Mouse (Mus musculus) hindbrain, embryonic 13.5 days (tissue): Measurements from ENCODE around the gene Tprg. TPM values are rescaled to one million over a fixed set of nuclear protein-coding genes. Genes with fewer than 3 reads are reported as not detected.

ENCODE experiments used
- ATAC-seq: fragments of 200-750 bp; cut with Nextera tagmentation; 2 replicates; pipeline ENCODE4 v1.8.0; 2017; ENCODE audit warnings: moderate TSS enrichment; ENCODE audit not compliant: low FRiP score
- H3K27ac ChIP-seq: fragments of 300-500 bp; sonication (generic); 2 replicates; pipeline ENCODE4 v1.5.1; 2015; ENCODE audit warnings: inconsistent platforms, mild to moderate bottlenecking, moderate library complexity
- H3K27me3 ChIP-seq: fragments of 300-500 bp; sonication (generic); 2 replicates; pipeline ENCODE4 v1.6.1; 2015; ENCODE audit warnings: mild to moderate bottlenecking, inconsistent platforms
- H3K36me3 ChIP-seq: fragments of 300-500 bp; sonication (generic); 2 replicates; pipeline ENCODE4 v1.6.1; 2015; ENCODE audit warnings: mild to moderate bottlenecking, inconsistent platforms
- H3K4me1 ChIP-seq: fragments of 300-500 bp; sonication (generic); replicated peaks from 2 replicates; pipeline ENCODE4 v1.6.1; 2015; ENCODE audit warnings: inconsistent platforms
- H3K4me2 ChIP-seq: fragments of 300-500 bp; sonication (generic); 2 replicates; pipeline ENCODE4 v1.6.1; 2015; ENCODE audit warnings: inconsistent platforms, mild to moderate bottlenecking, moderate library complexity
- H3K4me3 ChIP-seq: fragments of 300-500 bp; sonication (generic); 2 replicates; pipeline ENCODE4 v1.5.1; 2015; ENCODE audit warnings: mild to moderate bottlenecking, inconsistent platforms
- H3K9ac ChIP-seq: fragments of 300-500 bp; sonication (generic); 2 replicates; pipeline ENCODE4 v1.6.1; 2015; ENCODE audit warnings: mild to moderate bottlenecking, inconsistent platforms
- H3K9me3 ChIP-seq: fragments of 300-500 bp; sonication (generic); 2 replicates; pipeline ENCODE4 v1.6.1; 2016; ENCODE audit warnings: inconsistent platforms
- WGBS: fragments of 180-500 bp; shearing (Covaris S2); methylation state at CpG from one replicate; pipeline ENCODE4 v1.1.7; 2015; 5-methylcytosine and 5-hydroxymethylcytosine counted together
- polyA plus RNA-seq: library from polyadenylated mRNA; unstranded; fragments of >200 nt; fragmentation: Nextera tagmentation; extraction: Ambion mirVana; gene quantifications from 2 replicates; pipeline ENCODE4 v1.2.1, GENCODE M21; 2015

The Tprg gene
- polyA plus RNA-seq, 1 experiment from 2014 or later, result not detected

DNA sequence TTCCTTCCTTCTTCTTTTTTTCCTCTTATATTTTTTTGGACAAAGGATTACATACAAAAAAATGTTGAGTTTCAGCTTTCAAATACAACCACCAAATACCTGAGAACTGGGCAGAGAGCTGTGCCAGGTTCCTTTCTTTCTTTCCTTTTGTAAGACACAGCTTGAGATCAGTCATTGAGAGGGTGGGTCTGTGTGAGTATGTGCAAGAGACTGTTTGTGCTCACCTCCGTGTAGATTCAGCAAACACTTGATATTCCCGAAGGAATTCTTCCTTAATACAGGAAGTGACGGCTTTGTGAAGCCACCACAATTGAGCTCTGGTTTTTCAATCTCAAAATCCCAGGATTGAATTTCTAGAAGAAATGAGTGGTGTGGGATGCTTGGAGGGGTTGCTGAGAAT is 124.7 kb downstream of the Tprg start:
- H3K9me3 ChIP-seq, result no peaks in the 10 kb centered on the region
- no peaks in the 10 kb centered on the region for H3K36me3 ChIP-seq
- H3K9ac ChIP-seq, result no peak overlapping the region
- 77% methylated on average over 3 of the region's 3 CpGs for WGBS
- H3K4me2 ChIP-seq, result no peak overlapping the region
- H3K27me3 ChIP-seq, result no peaks in the 10 kb centered on the region
- no peak for ATAC-seq
- no peak overlapping the region for H3K27ac ChIP-seq
- no peak overlapping the region for H3K4me3 ChIP-seq
- H3K4me1 ChIP-seq, result peaks cover 11% of the 10 kb centered on the region

DNA sequence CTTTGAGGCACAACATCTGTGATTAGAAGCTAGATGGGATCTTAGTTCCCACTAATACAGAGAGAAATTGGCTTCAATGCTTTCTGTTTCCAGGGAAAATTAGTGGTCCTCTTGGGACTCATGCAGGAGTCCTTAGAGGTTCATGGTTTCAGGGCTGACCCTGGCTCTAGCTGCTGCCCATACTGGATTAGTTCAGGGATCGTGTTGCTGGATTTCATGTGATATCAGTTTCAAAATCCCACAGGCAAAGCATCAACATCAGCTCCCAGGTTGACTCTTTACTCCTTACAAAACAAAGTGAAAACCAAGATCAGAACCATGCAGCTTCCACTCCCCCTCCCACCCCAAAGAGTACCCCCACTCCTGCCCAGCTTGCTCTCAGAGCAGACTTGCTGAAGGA is 127.3 kb downstream of the Tprg start:
- no peak overlapping the region for H3K27ac ChIP-seq
- H3K4me1 ChIP-seq, result no peaks in the 10 kb centered on the region
- no peak overlapping the region for H3K4me3 ChIP-seq
- WGBS, result 78% methylated on average over 1 of the region's 1 CpGs
- H3K27me3 ChIP-seq, result no peaks in the 10 kb centered on the region
- no peak overlapping the region for H3K9ac ChIP-seq
- no peak for ATAC-seq
- no peak overlapping the region for H3K4me2 ChIP-seq
- no peaks in the 10 kb centered on the region for H3K36me3 ChIP-seq
- H3K9me3 ChIP-seq, result no peaks in the 10 kb centered on the region

DNA sequence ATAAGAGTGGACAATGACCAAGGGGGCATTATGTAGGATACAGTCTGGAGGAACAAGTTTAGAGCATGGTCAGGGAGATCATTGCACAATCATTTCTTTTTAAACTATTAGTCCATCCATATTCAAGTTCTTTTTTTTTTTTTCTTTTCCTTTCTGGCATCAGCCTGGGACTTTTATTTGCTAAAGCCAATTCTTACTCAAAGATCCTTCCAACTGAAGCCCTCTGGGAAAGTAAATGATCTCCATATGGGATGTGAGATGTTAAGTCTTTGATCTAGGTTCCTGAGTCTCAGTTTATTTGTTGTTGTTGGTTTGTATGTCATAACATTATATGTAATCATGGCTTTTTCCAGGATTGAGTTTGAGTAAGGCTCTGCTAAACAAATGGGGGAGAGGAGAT is 128.6 kb downstream of the Tprg start:
- ATAC-seq, result no peak
- no peak overlapping the region for H3K9ac ChIP-seq
- no peak overlapping the region for H3K27ac ChIP-seq
- no peaks in the 10 kb centered on the region for H3K4me1 ChIP-seq
- H3K36me3 ChIP-seq, result no peaks in the 10 kb centered on the region
- no peak overlapping the region for H3K4me3 ChIP-seq
- H3K27me3 ChIP-seq, result no peaks in the 10 kb centered on the region
- H3K9me3 ChIP-seq, result no peaks in the 10 kb centered on the region
- H3K4me2 ChIP-seq, result no peak overlapping the region

DNA sequence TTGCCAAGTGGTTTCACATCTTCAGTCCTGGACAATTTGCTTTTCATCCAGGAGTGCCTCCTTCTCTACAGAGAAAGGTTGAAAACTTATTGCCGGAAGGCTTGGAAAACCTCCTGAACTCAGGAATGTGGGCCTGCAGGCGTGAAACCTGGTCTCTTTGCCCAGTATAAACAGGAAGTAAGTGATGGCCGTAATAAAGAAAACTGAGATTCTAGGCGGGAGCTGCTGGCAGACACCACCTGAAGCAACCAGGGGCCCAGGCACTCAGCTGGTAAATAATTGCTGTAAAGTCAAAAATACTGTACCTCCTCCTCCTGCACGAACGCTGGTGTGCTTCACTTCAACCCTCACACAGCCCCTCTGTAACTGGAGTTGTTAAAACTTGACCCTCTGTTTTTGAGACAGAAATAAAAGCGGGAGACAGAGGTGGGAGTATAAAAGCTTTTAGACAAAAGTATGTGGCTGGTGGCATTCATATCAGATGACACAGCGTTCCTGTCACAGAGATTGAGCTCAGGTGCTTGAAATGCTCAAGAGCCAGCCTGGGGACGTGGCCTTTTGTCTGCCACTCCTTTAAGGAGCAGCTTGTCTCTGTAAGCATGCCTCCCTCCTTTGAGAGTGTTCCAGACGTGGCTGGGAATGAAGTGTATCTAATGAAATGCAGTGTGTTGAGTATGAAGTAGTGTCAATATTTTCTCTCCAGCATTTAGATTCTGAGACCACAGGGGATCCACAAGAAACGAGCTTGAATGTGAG is 131.4 kb downstream of the Tprg start:
- ATAC-seq, result no peak
- no peak overlapping the region for H3K9ac ChIP-seq
- no peaks in the 10 kb centered on the region for H3K4me1 ChIP-seq
- H3K4me3 ChIP-seq, result no peak overlapping the region
- H3K36me3 ChIP-seq, result no peaks in the 10 kb centered on the region
- whole genome bisulfite sequencing, result 61% methylated on average over 11 of the region's 11 CpGs
- no peaks in the 10 kb centered on the region for H3K27me3 ChIP-seq
- no peaks in the 10 kb centered on the region for H3K9me3 ChIP-seq
- no peak overlapping the region for H3K4me2 ChIP-seq
- no peak overlapping the region for H3K27ac ChIP-seq

DNA sequence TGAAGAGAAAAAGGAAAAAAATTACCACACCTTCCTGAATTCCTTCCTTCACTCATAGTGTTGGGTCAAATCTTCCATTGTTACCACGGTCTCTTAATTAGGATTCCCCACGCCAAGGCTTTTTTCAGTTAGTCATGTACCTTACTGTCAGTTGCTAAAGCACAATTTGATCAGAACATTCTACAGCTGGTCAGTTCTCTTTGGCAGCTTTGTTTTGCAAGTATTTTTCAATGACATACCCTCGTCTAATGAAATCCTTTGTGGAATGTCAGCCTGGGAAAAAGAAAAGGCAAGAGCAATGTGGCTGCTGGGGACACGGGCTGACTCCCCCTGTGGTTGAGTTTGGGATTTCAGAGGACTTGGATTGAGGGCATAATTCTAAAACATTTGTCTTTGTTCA is 136.4 kb downstream of the Tprg start:
- Histone ChIP-seq H3K9me3 (no peaks in the 10 kb centered on the region), H3K4me2 (no peak overlapping the region), H3K36me3 (no peaks in the 10 kb centered on the region), H3K27me3 (no peaks in the 10 kb centered on the region), H3K27ac (no peak overlapping the region), H3K9ac (no peak overlapping the region), H3K4me1 (no peaks in the 10 kb centered on the region; the same call in 1 of the 2 replicates), H3K4me3 (no peak overlapping the region)
- no peak for ATAC-seq
- WGBS, result 60% methylated on average over 4 of the region's 4 CpGs

DNA sequence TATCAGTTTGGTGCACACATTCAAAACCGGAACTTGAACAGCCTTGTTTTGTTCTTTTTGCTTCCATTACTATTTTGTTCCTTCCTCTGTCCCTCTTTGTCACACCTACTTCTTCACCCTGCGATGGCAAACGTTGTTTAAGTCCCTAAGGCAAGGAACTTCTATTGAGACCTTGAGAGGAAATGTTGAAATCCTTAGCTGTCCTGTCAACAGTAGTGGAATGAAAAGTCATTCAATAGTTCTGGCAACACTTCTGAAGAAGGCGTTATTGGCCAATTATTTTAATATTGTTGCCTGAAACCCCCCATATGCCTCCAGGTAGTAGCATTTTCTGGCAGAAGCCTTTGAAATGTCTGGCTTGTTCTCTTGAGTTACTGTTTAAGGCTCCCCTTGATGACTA is 137.4 kb downstream of the Tprg start:
- H3K4me2 ChIP-seq, result no peak overlapping the region
- WGBS, result 86% methylated on average over 4 of the region's 4 CpGs
- no peaks in the 10 kb centered on the region; the same call in 1 of the 2 replicates for H3K4me1 ChIP-seq
- H3K4me3 ChIP-seq, result no peak overlapping the region
- ATAC-seq, result no peak
- no peak overlapping the region for H3K27ac ChIP-seq
- no peaks in the 10 kb centered on the region for H3K9me3 ChIP-seq
- H3K27me3 ChIP-seq, result no peaks in the 10 kb centered on the region
- no peak overlapping the region for H3K9ac ChIP-seq
- no peaks in the 10 kb centered on the region for H3K36me3 ChIP-seq

DNA sequence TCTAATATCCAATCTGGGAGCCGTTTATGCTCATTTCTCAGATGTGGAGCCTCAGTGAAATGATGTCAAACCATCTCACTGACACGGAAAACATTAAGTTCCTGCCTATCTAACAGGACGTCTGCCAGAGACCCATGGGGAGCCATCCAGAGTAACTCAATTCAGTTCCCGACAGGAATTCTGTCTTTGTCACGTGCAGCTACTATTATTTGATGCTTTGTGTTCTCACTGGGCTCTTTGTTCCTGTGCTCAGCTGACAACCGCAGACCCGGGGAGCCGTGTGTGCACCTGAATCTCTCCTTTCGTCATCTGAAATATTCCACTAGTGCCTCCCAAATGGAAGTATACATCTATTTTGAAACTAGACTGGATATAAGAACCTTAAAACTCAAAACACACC is 138.3 kb downstream of the Tprg start:
- Histone ChIP-seq H3K36me3 (no peaks in the 10 kb centered on the region), H3K4me2 (no peak overlapping the region), H3K9ac (no peak overlapping the region), H3K4me1 (no peaks in the 10 kb centered on the region; the same call in 1 of the 2 replicates), H3K27ac (no peak overlapping the region), H3K27me3 (no peaks in the 10 kb centered on the region), H3K9me3 (no peaks in the 10 kb centered on the region), H3K4me3 (no peak overlapping the region)
- 0 out of 2 replicates have a peak, but pooled peaks have one; percentile 54 for ATAC-seq
- WGBS, result 39% methylated on average over 9 of the region's 9 CpGs

DNA sequence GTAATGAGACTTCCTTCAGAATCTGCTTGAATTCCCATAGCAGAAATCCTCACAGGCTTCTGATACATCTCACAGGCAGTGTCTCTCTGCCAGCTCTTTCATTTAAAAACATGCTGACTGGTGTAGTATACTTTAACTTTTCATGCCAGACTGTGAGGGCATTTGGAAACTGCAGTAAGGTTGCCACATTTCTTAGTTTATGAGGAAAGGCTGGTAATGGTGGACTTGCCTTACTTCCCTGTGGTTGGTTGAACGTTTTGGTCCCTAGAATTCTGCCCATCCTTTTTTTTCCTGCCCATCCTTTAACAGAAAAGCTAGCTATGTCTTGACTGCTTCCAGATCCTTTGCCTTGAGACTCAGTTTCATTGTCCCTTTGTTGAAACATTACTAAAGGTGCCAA is 138.8 kb downstream of the Tprg start:
- Histone ChIP-seq H3K27ac (no peak overlapping the region), H3K36me3 (no peaks in the 10 kb centered on the region), H3K4me1 (no peaks in the 10 kb centered on the region; the same call in 1 of the 2 replicates), H3K4me2 (no peak overlapping the region), H3K4me3 (no peak overlapping the region), H3K27me3 (no peaks in the 10 kb centered on the region), H3K9ac (no peak overlapping the region), H3K9me3 (no peaks in the 10 kb centered on the region)
- WGBS, result 51% methylated on average over 1 of the region's 1 CpGs
- no peak for ATAC-seq

DNA sequence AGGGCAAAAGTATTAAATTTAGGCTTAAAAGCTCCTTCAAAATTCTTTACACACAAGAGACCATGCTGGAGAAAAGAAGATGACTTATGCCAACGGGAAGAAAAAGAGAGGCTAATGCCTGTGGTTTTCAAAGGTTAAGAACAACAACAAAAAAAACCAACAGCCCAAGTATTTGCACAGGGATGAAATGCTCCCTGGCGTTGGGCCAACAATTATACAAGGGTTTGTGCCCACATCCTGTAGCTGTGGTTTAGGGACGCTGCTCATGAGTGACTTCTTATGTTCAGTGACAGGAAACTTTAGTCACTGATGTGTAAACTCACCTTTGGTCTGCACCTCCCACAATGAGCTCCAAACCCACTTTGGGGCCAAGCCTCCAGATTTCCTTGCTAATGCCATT is 139.6 kb downstream of the Tprg start:
- Histone ChIP-seq H3K27me3 (no peaks in the 10 kb centered on the region), H3K9ac (no peak overlapping the region), H3K4me2 (no peak overlapping the region), H3K4me1 (no peaks in the 10 kb centered on the region; the same call in 1 of the 2 replicates), H3K4me3 (no peak overlapping the region), H3K27ac (no peak overlapping the region), H3K36me3 (no peaks in the 10 kb centered on the region), H3K9me3 (no peaks in the 10 kb centered on the region)
- 56% methylated on average over 3 of the region's 3 CpGs for WGBS
- ATAC-seq, result no peak

DNA sequence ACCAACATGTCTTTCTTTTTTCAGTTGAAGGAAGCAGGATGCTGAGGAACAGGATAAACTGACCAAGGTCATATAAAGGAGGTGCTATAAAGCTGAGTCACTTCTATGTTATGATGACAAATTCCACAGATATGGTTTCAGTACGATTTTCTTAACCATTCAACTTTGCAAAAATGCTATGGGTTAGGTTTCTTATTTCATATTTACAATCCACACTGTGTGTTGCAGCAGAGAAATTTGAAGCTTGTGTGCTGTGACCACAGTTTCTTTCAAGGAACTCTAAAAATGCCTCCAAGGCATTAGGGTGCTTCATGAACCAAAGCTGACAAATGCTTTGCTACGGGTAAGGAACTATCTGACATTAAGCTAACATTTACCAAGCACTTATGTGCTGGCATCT is 153.4 kb downstream of the Tprg start:
- ATAC-seq, result no peak
- 82% methylated on average over 2 of the region's 2 CpGs for WGBS
- no peaks in the 10 kb centered on the region for H3K9me3 ChIP-seq
- H3K27ac ChIP-seq, result no peak overlapping the region
- no peaks in the 10 kb centered on the region for H3K27me3 ChIP-seq
- H3K9ac ChIP-seq, result no peak overlapping the region
- no peak overlapping the region for H3K4me3 ChIP-seq
- H3K36me3 ChIP-seq, result no peaks in the 10 kb centered on the region
- no peak overlapping the region for H3K4me2 ChIP-seq
- no peaks in the 10 kb centered on the region for H3K4me1 ChIP-seq

DNA sequence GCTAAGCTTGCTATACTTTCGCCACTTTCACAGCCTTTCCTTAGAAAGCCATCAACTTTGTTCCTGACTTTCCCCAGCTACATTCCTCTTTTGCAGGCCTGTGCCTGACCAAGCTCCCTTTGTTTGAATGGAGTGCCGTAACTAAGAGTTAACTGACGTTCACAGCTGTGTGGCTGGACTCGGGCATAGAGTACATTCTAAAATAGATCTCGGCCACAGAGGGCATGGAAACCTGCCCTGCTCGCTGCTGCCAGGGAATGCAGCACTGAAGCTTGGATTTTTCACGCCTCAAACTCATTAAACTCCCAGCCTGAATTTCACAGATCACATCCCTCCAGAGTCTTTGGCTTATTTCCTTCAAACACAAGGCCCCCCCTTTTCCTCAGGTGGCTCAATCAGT is 159.0 kb downstream of the Tprg start:
- Histone ChIP-seq H3K27me3 (no peaks in the 10 kb centered on the region), H3K27ac (no peak overlapping the region), H3K9ac (no peak overlapping the region), H3K36me3 (no peaks in the 10 kb centered on the region), H3K4me2 (no peak overlapping the region), H3K9me3 (no peaks in the 10 kb centered on the region), H3K4me1 (peaks cover 14% of the 10 kb centered on the region), H3K4me3 (no peak overlapping the region)
- ATAC-seq, result no peak
- WGBS, result 48% methylated on average over 7 of the region's 7 CpGs

DNA sequence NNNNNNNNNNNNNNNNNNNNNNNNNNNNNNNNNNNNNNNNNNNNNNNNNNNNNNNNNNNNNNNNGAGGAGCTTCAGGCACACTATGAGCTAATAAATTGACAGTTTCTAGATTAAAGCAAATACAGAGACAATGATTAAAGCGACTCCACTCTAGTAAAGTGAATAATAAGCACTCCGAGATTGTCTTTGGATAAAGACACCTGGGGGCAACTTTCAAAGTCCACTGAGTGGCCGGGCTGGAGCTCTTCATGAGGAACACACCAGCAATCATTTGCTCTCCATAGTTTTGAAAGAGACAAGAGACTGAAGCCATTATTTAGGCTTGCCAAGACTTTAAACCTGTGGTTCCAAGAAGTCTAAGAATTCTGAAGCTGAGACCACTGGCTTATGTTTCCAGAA is 164.9 kb downstream of the Tprg start:
- peaks cover 10% of the 10 kb centered on the region for H3K4me1 ChIP-seq
- H3K4me3 ChIP-seq, result no peak overlapping the region
- H3K9ac ChIP-seq, result no peak overlapping the region
- no peak for ATAC-seq
- H3K27ac ChIP-seq, result no peak overlapping the region
- no peak overlapping the region for H3K4me2 ChIP-seq
- H3K27me3 ChIP-seq, result no peaks in the 10 kb centered on the region
- H3K36me3 ChIP-seq, result no peaks in the 10 kb centered on the region
- 81% methylated on average over 3 of the region's 3 CpGs for WGBS
- H3K9me3 ChIP-seq, result no peaks in the 10 kb centered on the region

DNA sequence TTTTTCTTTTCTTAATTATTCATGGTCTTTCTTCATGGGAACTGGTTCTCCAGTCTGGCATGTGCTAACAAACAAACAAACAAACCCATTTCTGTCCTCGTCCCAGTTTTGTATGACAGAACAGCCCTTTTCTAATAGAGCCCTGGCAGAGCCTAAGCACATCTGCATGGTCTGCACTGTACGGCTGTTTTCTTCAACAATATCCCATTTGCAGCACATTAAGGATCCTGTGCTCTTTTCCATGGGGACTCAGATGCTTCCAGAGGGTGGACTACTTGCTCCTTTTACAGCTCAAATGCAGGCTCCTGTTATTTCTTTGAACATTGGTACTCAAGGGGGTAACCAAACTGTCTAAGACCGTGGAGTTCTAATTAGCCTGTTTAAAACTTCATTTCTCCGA is 178.1 kb downstream of the Tprg start:
- no peaks in the 10 kb centered on the region for H3K27me3 ChIP-seq
- WGBS, result 68% methylated on average over 4 of the region's 4 CpGs
- no peaks in the 10 kb centered on the region for H3K9me3 ChIP-seq
- H3K27ac ChIP-seq, result no peak overlapping the region
- H3K4me1 ChIP-seq, result peaks cover 10% of the 10 kb centered on the region
- no peak overlapping the region for H3K4me3 ChIP-seq
- no peak for ATAC-seq
- no peak overlapping the region for H3K4me2 ChIP-seq
- H3K9ac ChIP-seq, result no peak overlapping the region
- no peaks in the 10 kb centered on the region for H3K36me3 ChIP-seq
